Comparison of ENCODE assay signal across 14 mouse cellular contexts in genomic region chr9:57317531-57318201, GRCm38 (mm10). TPM values are rescaled to one million over a fixed set of nuclear protein-coding genes. Genes with fewer than 3 reads are reported as not detected.
DNase-seq lines count a peak whose midpoint lies in the region; ATAC-seq and TF ChIP-seq lines count a peak whose summit lies in the region.
"Had no signal": no experiment of that assay in that cellular context is flagged by ENCODE, and none has a peak within 500 bp of the region (broad histone marks: within the 10 kb centered on the region; RNA-seq: fewer than 3 reads in every experiment).

No protein-coding gene starts in this region.

- TF ChIP-seq CTCF in liver, postnatal 0 days (IDR thresholded peaks at IDR 0.05; ENCODE audit: low read depth): no peak

- H3K4me1 ChIP-seq in liver, postnatal 0 days (ENCODE audit: insufficient read depth): peaks cover 2% of the 10 kb centered on the region; the same call in 1 of the 2 replicates
- peaks cover 13% of the 10 kb centered on the region for H3K4me1 ChIP-seq in liver, embryonic 12.5 days
- H3K4me1 ChIP-seq in hindbrain, embryonic 12.5 days: no peaks in the 10 kb centered on the region
- H3K4me1 ChIP-seq: hindbrain, embryonic 10.5 days; neural tube, embryonic 15.5 days had no signal

- no peak overlapping the region for H3K27ac ChIP-seq in liver, postnatal 0 days (ENCODE audit: low read depth)
- no peak overlapping the region for H3K27ac ChIP-seq in liver, embryonic 12.5 days
- H3K27ac ChIP-seq in hindbrain, embryonic 12.5 days: no peak overlapping the region
- H3K27ac ChIP-seq: hindbrain, embryonic 10.5 days; liver, embryonic 14.5 days; neural tube, embryonic 15.5 days had no signal

- TF ChIP-seq EP300 in liver, postnatal 0 days (IDR thresholded peaks at IDR 0.05; ENCODE audit: low read depth): peak; percentile 69

- peak; percentile 47; the same call in 1 of the 2 replicates for ATAC-seq in liver, postnatal 0 days
- no peak for ATAC-seq in liver, embryonic 12.5 days
- peak; percentile 65 to 74 for ATAC-seq in hematopoietic stem cell, adult 5-6 weeks (replicated peaks in 1 of 2; ENCODE audit: insufficient read depth in 1 of 2, low FRiP score in 2 of 2, low TSS enrichment in 1 of 2, low read depth in 1 of 2, poor library complexity in 2 of 2, severe bottlenecking in 2 of 2)
- ATAC-seq in hindbrain, embryonic 12.5 days (ENCODE audit: low FRiP score): no peak
- ATAC-seq: intestine, embryonic 16.5 days had no signal

- no peak for DNase-seq in liver, postnatal 0 days
- peak; percentile 6 to 30 for DNase-seq in heart, adult 9 months (ENCODE audit: low spot score in 2 of 2)
- no peak for DNase-seq in urinary bladder, postnatal 14 days (ENCODE audit: low spot score)
- no peak for DNase-seq in lung, postnatal 14 days
- DNase-seq: cerebellum, adult 9-11 months; thymus, postnatal 36 days had no signal

- H3K27me3 ChIP-seq in liver, postnatal 0 days (ENCODE audit: insufficient read depth, low read length): no peaks in the 10 kb centered on the region
- H3K27me3 ChIP-seq in liver, embryonic 12.5 days (replicated peaks): peaks cover 34% of the 10 kb centered on the region; the same call in 1 of the 2 replicates
- H3K27me3 ChIP-seq in hindbrain, embryonic 12.5 days: no peaks in the 10 kb centered on the region
- H3K27me3 ChIP-seq: CH12.LX; neural tube, embryonic 15.5 days had no signal

- no peak overlapping the region for H3K9ac ChIP-seq in liver, postnatal 0 days (replicated peaks)
- no peak overlapping the region for H3K9ac ChIP-seq in liver, embryonic 12.5 days
- H3K9ac ChIP-seq in hindbrain, embryonic 12.5 days: no peak overlapping the region
- H3K9ac ChIP-seq: liver, embryonic 14.5 days; neural tube, embryonic 15.5 days had no signal

- 38% methylated on average over 13 of the region's 13 CpGs for WGBS in liver, postnatal 0 days (ENCODE audit: insufficient replicate concordance)
- 33% methylated on average over 13 of the region's 13 CpGs for WGBS in liver, embryonic 12.5 days (ENCODE audit: insufficient replicate concordance)
- WGBS in hindbrain, embryonic 12.5 days: 90% methylated on average over 13 of the region's 13 CpGs

- no peak overlapping the region for H3K4me2 ChIP-seq in liver, postnatal 0 days (ENCODE audit: low read depth, low read length)
- H3K4me2 ChIP-seq in liver, embryonic 12.5 days: no peak overlapping the region
- H3K4me2 ChIP-seq in hindbrain, embryonic 12.5 days (replicated peaks): no peak overlapping the region
- H3K4me2 ChIP-seq: neural tube, embryonic 15.5 days had no signal

- no peaks in the 10 kb centered on the region for H3K9me3 ChIP-seq in liver, postnatal 0 days (ENCODE audit: low read length)
- H3K9me3 ChIP-seq in liver, embryonic 12.5 days (replicated peaks): no peaks in the 10 kb centered on the region
- H3K9me3 ChIP-seq in hindbrain, embryonic 12.5 days (replicated peaks): no peaks in the 10 kb centered on the region
- H3K9me3 ChIP-seq: hindbrain, embryonic 10.5 days; neural tube, embryonic 15.5 days had no signal

- no peak overlapping the region for H3K4me3 ChIP-seq in liver, postnatal 0 days (ENCODE audit: low read depth, low read length)
- H3K4me3 ChIP-seq in liver, embryonic 12.5 days: no peak overlapping the region
- H3K4me3 ChIP-seq in hindbrain, embryonic 12.5 days: no peak overlapping the region
- H3K4me3 ChIP-seq: hindbrain, embryonic 10.5 days; neural tube, embryonic 15.5 days had no signal

- no peaks in the 10 kb centered on the region for H3K36me3 ChIP-seq in liver, postnatal 0 days (replicated peaks; ENCODE audit: insufficient read depth, low read length)
- H3K36me3 ChIP-seq in liver, embryonic 12.5 days: no peaks in the 10 kb centered on the region
- no peaks in the 10 kb centered on the region for H3K36me3 ChIP-seq in hindbrain, embryonic 12.5 days
- H3K36me3 ChIP-seq: hindbrain, embryonic 10.5 days; neural tube, embryonic 15.5 days had no signal

RNA-seq across cellular contexts. Expression of gene 1700017B05Rik, which starts 55.3 kb away (rescaled TPM):
- 10.1 and 10.4 TPM in 2 replicates for polyA plus RNA-seq in liver, postnatal 0 days (2015; fragmentation: Nextera tagmentation; extraction: Ambion mirVana)
- 22.2 and 23.4 TPM in 2 replicates for polyA plus RNA-seq in liver, embryonic 12.5 days (2016; fragmentation: Nextera tagmentation; extraction: Ambion mirVana)
- 26.4 and 32.4 TPM in 2 replicates for total RNA-seq in hematopoietic stem cell, adult 5-6 weeks (2017)
- polyA plus RNA-seq in hindbrain, embryonic 12.5 days (2016; fragmentation: Nextera tagmentation; extraction: Ambion mirVana): 8.1 TPM in 2 replicates

Comparison
In these comparisons a context has a peak if more than half of its experiments do, and no peak if none do; other contexts are left out.
1. ATAC-seq: peak in liver, postnatal 0 days (single experiment) and hematopoietic stem cell, adult 5-6 weeks (2 of 2); none in liver, embryonic 12.5 days (single experiment) and hindbrain, embryonic 12.5 days (single experiment).
2. DNase-seq: peak in heart, adult 9 months (2 of 2); none in liver, postnatal 0 days (single experiment), urinary bladder, postnatal 14 days (single experiment) and lung, postnatal 14 days (single experiment).